Mouse (Mus musculus): Measurements from ENCODE around the gene Orc5. TPM values are rescaled to one million over a fixed set of nuclear protein-coding genes. Genes with fewer than 3 reads are reported as not detected.

The Orc5 gene
- polyA plus RNA-seq, 1 experiment from 2014 or later: 43.0 TPM

DNA sequence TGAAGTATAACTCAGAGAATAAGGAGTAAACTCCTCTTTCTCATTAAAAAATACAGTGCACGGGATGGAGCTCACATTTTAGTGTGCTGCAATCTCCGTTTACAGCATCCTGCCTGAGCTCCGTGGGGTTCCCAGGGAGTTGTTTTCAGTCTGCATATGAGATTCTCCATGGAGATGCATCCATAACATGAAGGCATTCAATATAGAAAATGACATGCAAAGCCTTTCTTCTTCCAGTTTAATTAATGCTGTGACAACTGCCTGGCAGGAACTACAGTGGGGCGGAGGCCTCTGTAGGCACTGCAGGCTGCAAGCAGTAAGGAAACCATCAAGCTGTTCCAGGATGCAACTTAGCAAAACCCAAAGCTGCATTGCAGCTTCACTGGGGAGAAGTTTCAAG, 79.0 kb downstream of the Orc5 start:
- Histone ChIP-seq H3K4me2 (replicated peaks) (no peak overlapping the region), H3K4me1 (replicated peaks) (no peaks in the 10 kb centered on the region), H3K9ac (no peak overlapping the region), H3K4me3 (replicated peaks) (no peak overlapping the region), H3K36me3 (no peaks in the 10 kb centered on the region), H3K9me3 (no peaks in the 10 kb centered on the region), H3K27me3 (replicated peaks) (no peaks in the 10 kb centered on the region), H3K27ac (no peak overlapping the region)
- WGBS: 80% methylated on average over 4 of the region's 4 CpGs
- no peak for ATAC-seq

DNA sequence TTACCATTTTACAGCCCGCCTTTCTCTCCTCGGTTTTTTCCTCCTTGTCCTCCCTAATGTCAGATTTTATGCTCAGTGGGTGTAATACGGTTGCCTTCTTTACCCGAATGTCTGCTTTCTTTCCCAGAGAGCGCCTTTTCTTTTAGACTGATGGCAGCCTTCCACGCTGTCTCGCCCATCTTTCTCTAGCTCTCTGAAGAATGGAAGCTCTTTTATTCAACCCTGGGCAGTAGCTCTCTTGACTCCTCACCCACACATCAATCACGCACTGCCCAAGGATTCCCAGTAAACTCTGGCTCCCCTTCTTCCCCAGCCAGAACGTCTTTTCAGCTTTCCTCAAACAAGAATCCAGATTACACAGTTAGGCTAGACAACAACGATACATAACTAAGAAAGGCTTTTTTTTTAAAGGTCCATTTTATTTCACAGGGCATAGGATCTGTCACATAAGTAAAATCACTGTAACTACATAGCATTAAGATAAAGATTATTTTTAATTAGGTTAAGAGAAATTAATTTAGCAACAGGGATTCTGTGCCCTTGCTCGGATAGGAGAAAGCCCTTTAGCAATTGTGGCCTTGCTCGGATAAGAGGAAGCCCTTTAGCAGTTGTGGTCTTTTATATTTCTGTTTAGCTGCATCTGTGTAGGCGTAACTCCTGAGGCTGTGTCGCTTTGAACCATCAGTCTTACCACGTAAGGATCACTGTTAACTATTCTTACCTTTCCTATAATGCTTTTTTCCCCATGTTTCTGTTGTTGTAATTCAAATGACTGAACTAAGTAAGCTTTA, 97.2 kb downstream of the Orc5 start:
- ATAC-seq: no peak
- H3K4me1 ChIP-seq (replicated peaks): no peaks in the 10 kb centered on the region
- H3K9me3 ChIP-seq: no peaks in the 10 kb centered on the region
- no peak overlapping the region for H3K9ac ChIP-seq
- H3K36me3 ChIP-seq: no peaks in the 10 kb centered on the region
- no peak overlapping the region for H3K4me2 ChIP-seq (replicated peaks)
- H3K27me3 ChIP-seq (replicated peaks): no peaks in the 10 kb centered on the region
- H3K4me3 ChIP-seq (replicated peaks): no peak overlapping the region
- H3K27ac ChIP-seq: no peak overlapping the region
- WGBS: 74% methylated on average over 15 of the region's 15 CpGs

DNA sequence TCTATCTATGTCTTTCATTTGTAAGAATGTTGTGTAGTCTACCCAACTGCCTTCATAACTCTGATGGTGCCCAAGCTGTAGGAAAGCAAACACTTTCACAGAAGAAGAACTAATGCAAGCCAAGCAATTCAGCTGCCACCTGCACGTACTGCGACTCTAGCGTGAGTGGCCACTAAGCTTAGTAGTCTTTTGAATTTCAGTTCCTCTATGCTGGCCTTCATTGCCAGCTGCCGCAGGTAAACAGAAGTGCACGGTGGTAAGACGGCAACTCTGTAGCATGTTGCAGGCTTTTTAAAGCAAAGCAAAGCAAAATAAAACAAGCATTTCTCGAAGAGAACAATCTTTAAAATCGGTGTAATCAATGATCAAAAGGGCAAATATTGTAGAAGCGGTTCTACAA, 97.8 kb downstream of the Orc5 start:
- Histone ChIP-seq H3K4me3 (replicated peaks) (no peak overlapping the region), H3K27ac (no peak overlapping the region), H3K27me3 (replicated peaks) (no peaks in the 10 kb centered on the region), H3K4me2 (replicated peaks) (no peak overlapping the region), H3K9me3 (no peaks in the 10 kb centered on the region), H3K9ac (no peak overlapping the region), H3K4me1 (replicated peaks) (no peaks in the 10 kb centered on the region), H3K36me3 (no peaks in the 10 kb centered on the region)
- no peak for ATAC-seq
- 86% methylated on average over 9 of the region's 9 CpGs for WGBS

DNA sequence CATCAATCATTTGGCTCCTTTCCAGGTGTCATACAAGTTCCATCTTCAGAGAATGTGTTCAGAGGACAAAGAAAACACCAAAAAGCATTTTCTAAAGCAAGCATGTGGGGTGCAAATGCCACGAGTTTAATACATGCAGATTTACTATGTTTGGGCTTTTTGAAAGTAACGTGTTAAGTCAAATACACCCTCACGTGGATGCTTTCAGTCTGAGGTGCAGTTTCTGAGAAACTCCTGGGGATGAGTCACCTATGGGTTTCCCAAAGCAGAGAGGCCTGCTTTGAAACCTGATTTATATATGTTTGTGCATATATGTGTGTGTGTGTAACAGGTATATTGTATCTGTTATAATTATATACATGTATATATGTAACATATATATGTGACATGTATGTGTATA, 98.5 kb downstream of the Orc5 start:
- no peak for ATAC-seq
- Histone ChIP-seq H3K4me2 (replicated peaks) (no peak overlapping the region), H3K27me3 (replicated peaks) (no peaks in the 10 kb centered on the region), H3K4me1 (replicated peaks) (no peaks in the 10 kb centered on the region), H3K36me3 (no peaks in the 10 kb centered on the region), H3K9ac (no peak overlapping the region), H3K4me3 (replicated peaks) (no peak overlapping the region), H3K9me3 (no peaks in the 10 kb centered on the region), H3K27ac (no peak overlapping the region)
- WGBS: 70% methylated on average over 3 of the region's 3 CpGs

DNA sequence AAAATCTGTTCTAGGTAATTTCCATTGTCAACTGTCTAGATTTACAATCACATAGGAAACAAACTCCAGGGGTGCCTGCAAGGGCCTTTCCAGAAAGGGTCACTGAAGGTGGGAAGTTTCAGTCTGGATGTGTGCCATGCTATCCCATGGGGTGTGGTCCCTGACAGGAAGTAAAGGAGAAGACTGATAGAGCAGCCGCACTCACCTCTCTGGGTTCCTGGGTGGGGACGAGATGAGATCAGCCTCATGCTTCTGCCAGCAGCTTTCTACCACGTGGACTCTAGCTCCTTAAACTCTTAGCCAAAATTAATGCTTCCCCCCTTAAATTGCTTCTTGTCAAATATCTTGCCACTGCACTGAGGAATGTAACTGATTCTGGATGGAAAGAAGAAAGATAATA, 100.7 kb downstream of the Orc5 start:
- WGBS: 58% methylated on average over 3 of the region's 3 CpGs
- H3K9ac ChIP-seq: no peak overlapping the region
- no peaks in the 10 kb centered on the region for H3K4me1 ChIP-seq (replicated peaks)
- H3K4me3 ChIP-seq (replicated peaks): no peak overlapping the region
- H3K4me2 ChIP-seq (replicated peaks): no peak overlapping the region
- no peak for ATAC-seq
- H3K27me3 ChIP-seq (replicated peaks): no peaks in the 10 kb centered on the region
- H3K27ac ChIP-seq: no peak overlapping the region
- no peaks in the 10 kb centered on the region for H3K36me3 ChIP-seq
- no peaks in the 10 kb centered on the region for H3K9me3 ChIP-seq

Other genes starting within 250 kb of the Orc5 start
- 2.8 and 3.2 TPM in 2 replicates for gene Reln, start 205.7 kb downstream of the Orc5 start, polyA plus RNA-seq (2015; fragmentation: Nextera tagmentation; extraction: Ambion mirVana)
- gene Lhfpl3, start 195.6 kb upstream of the Orc5 start, polyA plus RNA-seq (2015; fragmentation: Nextera tagmentation; extraction: Ambion mirVana): 0.13 and 0.33 TPM in 2 replicates